Mouse (Mus musculus): ENCODE measurements at regions not wholly inside any gene's neighbourhood (a gene's known extent, or its start where the extent isn't known, plus 50 kb on each side); places are given as distances from the start of the nearest gene placed in this dataset.

GRCm38 (mm10) chr2:167760681-167761403, 71.2 kb upstream of the Tmem189 start:
- Histone ChIP-seq H3K4me3 (replicated peaks) (no peak overlapping the region), H3K27me3 (replicated peaks) (no peaks in the 10 kb centered on the region), H3K27ac (replicated peaks) (no peak overlapping the region), H3K4me2 (no peak overlapping the region), H3K9ac (replicated peaks) (no peak overlapping the region), H3K36me3 (no peaks in the 10 kb centered on the region), H3K4me1 (peaks cover 8% of the 10 kb centered on the region; the same call in 1 of the 2 replicates), H3K9me3 (replicated peaks) (no peaks in the 10 kb centered on the region)
- WGBS, result 73% methylated on average over 13 of the region's 13 CpGs
- no peak for ATAC-seq (ENCODE audit: low FRiP score)

GRCm38 (mm10) chr2:167759603-167760390, 70.2 kb upstream of the Tmem189 start:
- 0 out of 2 replicates have a peak, but pooled peaks cover under 1% of the 10 kb centered on the region for H3K4me1 ChIP-seq
- no peak overlapping the region for H3K27ac ChIP-seq (replicated peaks)
- no peaks in the 10 kb centered on the region for H3K27me3 ChIP-seq (replicated peaks)
- H3K4me2 ChIP-seq, result no peak overlapping the region
- 87% methylated on average over 9 of the region's 9 CpGs for WGBS
- H3K36me3 ChIP-seq, result no peaks in the 10 kb centered on the region
- no peak for ATAC-seq (ENCODE audit: low FRiP score)
- no peak overlapping the region for H3K4me3 ChIP-seq (replicated peaks)
- H3K9ac ChIP-seq (replicated peaks), result no peak overlapping the region
- no peaks in the 10 kb centered on the region for H3K9me3 ChIP-seq (replicated peaks)

- Histone ChIP-seq H3K4me1 (peaks cover 8% of the 10 kb centered on the region), H3K27ac (replicated peaks) (no peak overlapping the region), H3K27me3 (replicated peaks) (no peaks in the 10 kb centered on the region), H3K9ac (replicated peaks) (no peak overlapping the region), H3K9me3 (replicated peaks) (no peaks in the 10 kb centered on the region), H3K4me3 (replicated peaks) (no peak overlapping the region), H3K4me2 (no peak overlapping the region), H3K36me3 (no peaks in the 10 kb centered on the region)
- 70% methylated on average over 12 of the region's 12 CpGs for WGBS
- no peak for ATAC-seq (ENCODE audit: low FRiP score)
Observed at GRCm38 (mm10) chr2:167757157-167757780, 67.6 kb upstream of the Tmem189 start.

GRCm38 (mm10) chr2:167756721-167757120, 67.1 kb upstream of the Tmem189 start:
- 88% methylated on average over 12 of the region's 12 CpGs for WGBS
- no peaks in the 10 kb centered on the region for H3K27me3 ChIP-seq (replicated peaks)

GRCm38 (mm10) chr2:167754929-167755551, 65.4 kb upstream of the Tmem189 start:
- no peak for ATAC-seq (ENCODE audit: low FRiP score)
- no peak overlapping the region for H3K9ac ChIP-seq (replicated peaks)
- no peak overlapping the region for H3K4me2 ChIP-seq
- 87% methylated on average over 22 of the region's 22 CpGs for WGBS
- H3K36me3 ChIP-seq, result no peaks in the 10 kb centered on the region
- H3K9me3 ChIP-seq (replicated peaks), result no peaks in the 10 kb centered on the region
- no peaks in the 10 kb centered on the region for H3K27me3 ChIP-seq (replicated peaks)
- H3K4me3 ChIP-seq (replicated peaks), result no peak overlapping the region
- no peak overlapping the region for H3K27ac ChIP-seq (replicated peaks)
- peaks cover 8% of the 10 kb centered on the region for H3K4me1 ChIP-seq

More at GRCm38 (mm10) chr2:167756721-167757120, 67.1 kb upstream of the Tmem189 start:
- H3K4me2 ChIP-seq, result no peak overlapping the region
- H3K9ac ChIP-seq (replicated peaks), result no peak overlapping the region
- ATAC-seq (ENCODE audit: low FRiP score), result no peak
- H3K4me3 ChIP-seq (replicated peaks), result no peak overlapping the region
- H3K36me3 ChIP-seq, result no peaks in the 10 kb centered on the region
- peaks cover 8% of the 10 kb centered on the region for H3K4me1 ChIP-seq
- H3K9me3 ChIP-seq (replicated peaks), result no peaks in the 10 kb centered on the region
- no peak overlapping the region for H3K27ac ChIP-seq (replicated peaks)

GRCm38 (mm10) chr2:167753898-167754297, 64.3 kb upstream of the Tmem189 start:
- 82% methylated on average over 9 of the region's 9 CpGs for WGBS
- no peak overlapping the region for H3K27ac ChIP-seq (replicated peaks)
- H3K36me3 ChIP-seq, result no peaks in the 10 kb centered on the region
- H3K9me3 ChIP-seq (replicated peaks), result no peaks in the 10 kb centered on the region
- no peak overlapping the region for H3K4me2 ChIP-seq
- H3K4me1 ChIP-seq, result peaks cover 8% of the 10 kb centered on the region
- no peak for ATAC-seq (ENCODE audit: low FRiP score)
- no peaks in the 10 kb centered on the region for H3K27me3 ChIP-seq (replicated peaks)
- H3K9ac ChIP-seq (replicated peaks), result no peak overlapping the region
- no peak overlapping the region for H3K4me3 ChIP-seq (replicated peaks)

GRCm38 (mm10) chr2:167752805-167753556, 63.4 kb upstream of the Tmem189 start:
- no peak overlapping the region for H3K4me3 ChIP-seq (replicated peaks)
- no peak overlapping the region for H3K9ac ChIP-seq (replicated peaks)
- H3K36me3 ChIP-seq, result no peaks in the 10 kb centered on the region
- ATAC-seq (ENCODE audit: low FRiP score), result no peak
- no peaks in the 10 kb centered on the region for H3K9me3 ChIP-seq (replicated peaks)
- no peak overlapping the region for H3K4me2 ChIP-seq
- H3K4me1 ChIP-seq, result peaks cover 8% of the 10 kb centered on the region
- H3K27ac ChIP-seq (replicated peaks), result peak overlapping the region; percentile 28; the same call in 1 of the 2 replicates
- H3K27me3 ChIP-seq (replicated peaks), result no peaks in the 10 kb centered on the region
- WGBS, result 59% methylated on average over 12 of the region's 12 CpGs

GRCm38 (mm10) chr2:167751585-167751984, 62.0 kb upstream of the Tmem189 start:
- H3K4me3 ChIP-seq (replicated peaks), result no peak overlapping the region
- no peak for ATAC-seq (ENCODE audit: low FRiP score)
- H3K27ac ChIP-seq (replicated peaks), result no peak overlapping the region
- WGBS, result 76% methylated on average over 2 of the region's 2 CpGs
- no peaks in the 10 kb centered on the region for H3K27me3 ChIP-seq (replicated peaks)
- H3K9ac ChIP-seq (replicated peaks), result no peak overlapping the region
- no peak overlapping the region for H3K4me2 ChIP-seq
- peaks cover 12% of the 10 kb centered on the region for H3K4me1 ChIP-seq
- H3K9me3 ChIP-seq (replicated peaks), result no peaks in the 10 kb centered on the region
- no peaks in the 10 kb centered on the region for H3K36me3 ChIP-seq

GRCm38 (mm10) chr2:167748297-167748696, 58.7 kb upstream of the Tmem189 start:
- Histone ChIP-seq H3K4me3 (replicated peaks) (no peak overlapping the region), H3K36me3 (no peaks in the 10 kb centered on the region), H3K9ac (replicated peaks) (no peak overlapping the region), H3K9me3 (replicated peaks) (no peaks in the 10 kb centered on the region), H3K27ac (replicated peaks) (no peak overlapping the region), H3K4me1 (peaks cover 18% of the 10 kb centered on the region), H3K27me3 (replicated peaks) (no peaks in the 10 kb centered on the region), H3K4me2 (no peak overlapping the region)
- WGBS, result 94% methylated on average over 6 of the region's 6 CpGs
- ATAC-seq (ENCODE audit: low FRiP score), result no peak

- no peak overlapping the region for H3K4me3 ChIP-seq (replicated peaks)
- WGBS, result 68% methylated on average over 13 of the region's 13 CpGs
- 0 out of 2 replicates have a peak overlapping the region, but pooled peaks have one; percentile 6 for H3K27ac ChIP-seq (replicated peaks)
- no peak overlapping the region for H3K4me2 ChIP-seq
- no peaks in the 10 kb centered on the region for H3K27me3 ChIP-seq (replicated peaks)
- 0 out of 2 replicates have a peak, but pooled peaks cover 11% of the 10 kb centered on the region for H3K4me1 ChIP-seq
- H3K36me3 ChIP-seq, result no peaks in the 10 kb centered on the region
- no peak overlapping the region for H3K9ac ChIP-seq (replicated peaks)
- H3K9me3 ChIP-seq (replicated peaks), result no peaks in the 10 kb centered on the region
- ATAC-seq (ENCODE audit: low FRiP score), result no peak
Observed at GRCm38 (mm10) chr2:167747164-167747843, 57.7 kb upstream of the Tmem189 start.

Data from neural tube, embryonic 15.5 days (tissue).